Mouse (Mus musculus): ENCODE results near the gene Acss2. TPM values are rescaled to one million over a fixed set of nuclear protein-coding genes. Genes with fewer than 3 reads are reported as not detected.
A peak's percentile ranks its signal among the peaks of the same experiment; 100 is the strongest.

Acss2 gene
- total RNA-seq, 2 experiments from 2014 or later, result 56.2 to 61.6 TPM

- DNase-seq (ENCODE audit: extremely low spot score in 1 of 2, low spot score in 2 of 2), result no peak
- intact Hi-C loops (cut with DNase I), result no loop called here
These were observed 62.6 kb downstream of the Acss2 start for GRCm38 (mm10) chr2:155580331-155580730.

GRCm38 (mm10) chr2:155582384-155582995 is 64.7 kb downstream of the Acss2 start:
- DNase-seq (ENCODE audit: extremely low spot score in 1 of 2, low spot score in 2 of 2), result no peak
- Histone ChIP-seq H3K4me3 (no peak overlapping the region), H3K27ac (no peak overlapping the region)
- intact Hi-C loops (cut with DNase I), result no loop called here
- no peak for TF ChIP-seq CTCF (IDR thresholded peaks at IDR 0.05)

More at GRCm38 (mm10) chr2:155580331-155580730, 62.6 kb downstream of the Acss2 start:
- no peak for TF ChIP-seq CTCF (IDR thresholded peaks at IDR 0.05)
- no peak overlapping the region for H3K4me3 ChIP-seq
- no peak overlapping the region for H3K27ac ChIP-seq

- intact Hi-C loops (cut with DNase I), result no loop called here
- Histone ChIP-seq H3K27ac (no peak overlapping the region), H3K4me3 (no peak overlapping the region)
- no peak for TF ChIP-seq CTCF (IDR thresholded peaks at IDR 0.05)
- no peak for DNase-seq (ENCODE audit: extremely low spot score in 1 of 2, low spot score in 2 of 2)
These were observed 65.2 kb downstream of the Acss2 start for GRCm38 (mm10) chr2:155582996-155583395.

- no peak overlapping the region for H3K4me3 ChIP-seq
- no peak overlapping the region for H3K27ac ChIP-seq
- peak; percentile 52 to 57 for DNase-seq (ENCODE audit: extremely low spot score in 1 of 2, low spot score in 2 of 2)
- intact Hi-C loops (cut with DNase I), result loop anchor here (1.0 kb wide), 1 partner anchor 68 kb away; no protein-coding TSS in a partner anchor
- peak; percentile 89 for TF ChIP-seq CTCF (IDR thresholded peaks at IDR 0.05)
These were observed 66.3 kb downstream of the Acss2 start for GRCm38 (mm10) chr2:155583927-155584530.

DNA sequence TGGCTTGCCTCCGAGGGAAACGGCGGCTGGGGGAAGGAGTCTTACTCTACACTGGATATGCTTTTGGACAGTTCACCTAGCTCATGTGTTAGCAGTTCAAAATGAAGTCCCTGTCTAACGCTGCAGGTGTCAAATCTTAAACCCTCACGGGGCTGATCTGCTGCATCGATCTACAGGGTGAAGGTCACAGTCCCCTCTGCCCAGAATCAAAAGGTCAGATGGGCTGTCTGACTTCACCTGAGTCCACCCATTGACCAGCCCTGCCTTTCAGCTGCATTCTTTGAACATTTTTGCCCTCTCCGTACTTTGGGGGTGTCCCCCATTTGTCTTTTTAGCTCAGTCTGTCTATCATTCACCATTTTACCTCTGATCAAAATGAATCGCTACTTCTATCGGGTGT is 67.3 kb downstream of the Acss2 start:
- TF ChIP-seq CTCF (IDR thresholded peaks at IDR 0.05), result no peak
- intact Hi-C loops (cut with DNase I), result no loop called here
- no peak for DNase-seq (ENCODE audit: extremely low spot score in 1 of 2, low spot score in 2 of 2)

DNA sequence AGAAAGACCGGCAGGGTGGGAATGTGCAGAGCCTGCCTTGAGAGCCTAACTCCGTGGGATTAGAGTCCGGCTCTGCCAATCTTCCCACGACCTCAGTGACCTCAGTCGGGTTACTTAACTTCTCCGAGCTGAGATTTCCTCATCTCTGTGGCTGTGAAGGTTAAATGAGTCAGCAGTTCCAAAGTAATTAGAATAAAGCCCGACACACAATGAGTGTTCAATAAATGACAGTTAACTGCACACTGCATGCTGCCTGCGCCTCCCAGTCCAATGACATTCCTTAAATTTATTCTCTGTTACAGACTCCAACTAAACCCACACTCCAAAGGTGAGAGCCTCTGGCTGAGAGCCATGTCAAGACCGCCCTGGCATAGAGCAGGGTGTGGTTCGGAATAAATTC is 67.7 kb downstream of the Acss2 start:
- intact Hi-C loops (cut with DNase I), result no loop called here
- no peak overlapping the region for H3K4me3 ChIP-seq
- TF ChIP-seq CTCF (IDR thresholded peaks at IDR 0.05), result no peak
- no peak overlapping the region for H3K27ac ChIP-seq
- DNase-seq (ENCODE audit: extremely low spot score in 1 of 2, low spot score in 2 of 2), result no peak

More for the DNA sequence above, 67.3 kb downstream of the Acss2 start:
- H3K4me3 ChIP-seq, result no peak overlapping the region
- H3K27ac ChIP-seq, result no peak overlapping the region

DNA sequence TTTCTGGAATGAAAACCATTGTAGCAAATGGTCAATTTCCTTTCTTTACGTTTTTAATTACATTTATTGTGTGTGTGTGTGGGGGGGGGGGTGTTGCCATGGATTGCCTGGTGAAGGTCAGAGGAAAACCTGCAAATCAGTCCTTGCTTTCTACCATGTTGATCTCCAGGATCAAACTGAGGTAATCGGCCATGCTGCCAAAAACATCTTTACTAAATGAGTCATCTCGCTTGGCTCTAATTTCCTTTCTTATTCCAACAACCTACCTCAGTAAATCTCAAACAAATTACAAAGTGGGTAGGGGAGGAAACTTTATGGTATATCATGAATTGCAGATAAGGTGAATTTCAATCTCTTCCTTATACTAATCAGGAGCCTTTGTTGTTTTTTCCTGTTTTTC is 70.4 kb downstream of the Acss2 start:
- Histone ChIP-seq H3K27ac (no peak overlapping the region), H3K4me3 (no peak overlapping the region)
- DNase-seq (ENCODE audit: extremely low spot score in 1 of 2, low spot score in 2 of 2), result no peak
- intact Hi-C loops (cut with DNase I), result no loop called here
- no peak for TF ChIP-seq CTCF (IDR thresholded peaks at IDR 0.05)

GRCm38 (mm10) chr2:155589521-155589920 is 71.8 kb downstream of the Acss2 start:
- no peak for TF ChIP-seq CTCF (IDR thresholded peaks at IDR 0.05)
- H3K27ac ChIP-seq, result no peak overlapping the region
- H3K4me3 ChIP-seq, result no peak overlapping the region
- intact Hi-C loops (cut with DNase I), result no loop called here
- no peak for DNase-seq (ENCODE audit: extremely low spot score in 1 of 2, low spot score in 2 of 2)

DNA sequence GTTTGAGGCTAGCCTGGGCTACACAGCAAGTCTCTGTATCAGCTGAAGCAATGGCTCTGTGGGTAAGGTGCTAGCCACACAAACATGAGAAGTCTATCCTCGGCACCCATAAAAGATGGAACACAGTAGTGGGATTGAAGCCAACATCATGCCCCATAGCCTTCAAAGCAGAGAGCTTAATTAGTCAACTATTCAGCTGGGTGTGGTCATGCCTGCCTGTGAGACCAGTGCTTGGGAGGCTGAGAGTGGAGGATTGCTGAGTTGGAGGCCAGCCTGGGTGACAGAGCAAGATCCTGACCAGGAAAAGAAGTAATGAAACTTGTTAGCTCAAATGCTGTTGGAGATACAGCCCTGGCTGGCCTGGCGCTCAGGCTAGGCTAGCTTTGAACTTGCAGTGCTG is 73.1 kb downstream of the Acss2 start:
- no peak for DNase-seq (ENCODE audit: extremely low spot score in 1 of 2, low spot score in 2 of 2)
- intact Hi-C loops (cut with DNase I), result no loop called here
- H3K27ac ChIP-seq, result no peak overlapping the region
- H3K4me3 ChIP-seq, result no peak overlapping the region
- no peak for TF ChIP-seq CTCF (IDR thresholded peaks at IDR 0.05)

GRCm38 (mm10) chr2:155591676-155592075 is 73.9 kb downstream of the Acss2 start:
- intact Hi-C loops (cut with DNase I), result loop anchor here (2.0 kb wide), 1 partner anchor 99 kb away; no protein-coding TSS in a partner anchor
- peak overlapping the region; percentile 58 for H3K4me3 ChIP-seq
- no peak for TF ChIP-seq CTCF (IDR thresholded peaks at IDR 0.05)
- peak overlapping the region; percentile 90 for H3K27ac ChIP-seq
- no peak for DNase-seq (ENCODE audit: extremely low spot score in 1 of 2, low spot score in 2 of 2)

GRCm38 (mm10) chr2:155592137-155592853 is 74.5 kb downstream of the Acss2 start, which contains the start of gene Gss:
TSS of gene Gss (minus strand) at chr2:155592810.
- Histone ChIP-seq H3K27ac (peak within 1 kb of the TSS; percentile 90), H3K4me3 (peak within 1 kb of the TSS; percentile 58)
- TF ChIP-seq CTCF (IDR thresholded peaks at IDR 0.05), result no peak
- intact Hi-C loops (cut with DNase I), result loop anchor here (2.0 kb wide), 1 partner anchor 99 kb away; no protein-coding TSS in a partner anchor
- DNase-seq (ENCODE audit: extremely low spot score in 1 of 2, low spot score in 2 of 2), result peak; percentile 98 to 99

GRCm38 (mm10) chr2:155592854-155593283 is 75.1 kb downstream of the Acss2 start:
- intact Hi-C loops (cut with DNase I), result loop anchor here (2.0 kb wide), 1 partner anchor 98 kb away; no protein-coding TSS in a partner anchor
- no peak; the same call in 1 of the 2 replicates for TF ChIP-seq CTCF (IDR thresholded peaks at IDR 0.05)
- peak overlapping the region; percentile 58 for H3K4me3 ChIP-seq
- no peak for DNase-seq (ENCODE audit: extremely low spot score in 1 of 2, low spot score in 2 of 2)
- H3K27ac ChIP-seq, result peak overlapping the region; percentile 90

All from left cerebral cortex, adult 2 months (tissue).